Mouse (Mus musculus) forebrain, embryonic 13.5 days (tissue): Measurements from ENCODE around the gene Stat5b. TPM values are rescaled to one million over a fixed set of nuclear protein-coding genes. Genes with fewer than 3 reads are reported as not detected.

ENCODE experiments used
- ATAC-seq: fragments of 200-750 bp; cut with Nextera tagmentation; 2 replicates; pipeline ENCODE4 v1.8.0; 2017
- H3K27ac ChIP-seq: fragments of 300-500 bp; sonication (generic); 2 replicates; pipeline ENCODE4 v1.5.1; 2015; ENCODE audit warnings: inconsistent platforms, mild to moderate bottlenecking, moderate library complexity
- H3K27me3 ChIP-seq: fragments of 300-500 bp; sonication (generic); 2 replicates; pipeline ENCODE4 v1.6.1; 2015; ENCODE audit warnings: mild to moderate bottlenecking, inconsistent platforms
- H3K36me3 ChIP-seq: fragments of 300-500 bp; sonication (generic); 2 replicates; pipeline ENCODE4 v1.6.1; 2015; ENCODE audit warnings: mild to moderate bottlenecking, inconsistent platforms; ENCODE audit not compliant: poor library complexity, severe bottlenecking
- H3K4me1 ChIP-seq: fragments of 300-500 bp; sonication (generic); 2 replicates; pipeline ENCODE4 v1.6.1; 2015; ENCODE audit warnings: inconsistent platforms
- H3K4me2 ChIP-seq: fragments of 300-500 bp; sonication (generic); 2 replicates; pipeline ENCODE4 v1.6.1; 2015; ENCODE audit warnings: inconsistent platforms, mild to moderate bottlenecking, moderate library complexity
- H3K4me3 ChIP-seq: fragments of 300-500 bp; sonication (generic); 2 replicates; pipeline ENCODE4 v1.5.1; 2015; ENCODE audit warnings: mild to moderate bottlenecking, inconsistent platforms
- H3K9ac ChIP-seq: fragments of 300-500 bp; sonication (generic); 2 replicates; pipeline ENCODE4 v1.6.1; 2015; ENCODE audit warnings: mild to moderate bottlenecking, inconsistent platforms
- H3K9me3 ChIP-seq: fragments of 300-500 bp; sonication (generic); replicated peaks from 2 replicates; pipeline ENCODE4 v1.6.1; 2016; ENCODE audit warnings: inconsistent platforms
- WGBS: fragments of 180-500 bp; shearing (Covaris S2); methylation state at CpG from one replicate; pipeline ENCODE4 v1.1.7; 2015; 5-methylcytosine and 5-hydroxymethylcytosine counted together
- polyA plus RNA-seq: library from polyadenylated mRNA; unstranded; fragments of >200 nt; fragmentation: Nextera tagmentation; extraction: Ambion mirVana; gene quantifications from 2 replicates; pipeline ENCODE4 v1.2.1, GENCODE M21; 2015

Stat5b gene
- polyA plus RNA-seq, 1 experiment from 2014 or later: 11.1 TPM

- peaks cover 71% of the 10 kb centered on the region for H3K27me3 ChIP-seq
- no peak overlapping the region for H3K27ac ChIP-seq
- no peak for ATAC-seq
- H3K4me3 ChIP-seq: no peak overlapping the region
- no peak overlapping the region for H3K9ac ChIP-seq
- peaks cover 5% of the 10 kb centered on the region; the same call in 1 of the 2 replicates for H3K4me1 ChIP-seq
- H3K36me3 ChIP-seq: no peaks in the 10 kb centered on the region
- no peaks in the 10 kb centered on the region for H3K9me3 ChIP-seq
- H3K4me2 ChIP-seq: no peak overlapping the region
- WGBS: 84% methylated on average over 7 of the region's 7 CpGs
Observed at GRCm38 (mm10) chr11:100861335-100861734, 10.8 kb upstream of the Stat5b start.

- 0 out of 2 replicates have a peak, but pooled peaks have one; percentile 21 for ATAC-seq
- Histone ChIP-seq H3K9me3 (no peaks in the 10 kb centered on the region), H3K4me1 (peaks cover 5% of the 10 kb centered on the region; the same call in 1 of the 2 replicates), H3K27me3 (peaks cover 79% of the 10 kb centered on the region), H3K4me2 (peak overlapping the region; percentile 62), H3K27ac (no peak overlapping the region), H3K4me3 (peak overlapping the region; percentile 39), H3K36me3 (no peaks in the 10 kb centered on the region), H3K9ac (peak overlapping the region; percentile 51; the same call in 1 of the 2 replicates)
- 4% methylated on average over 55 of the region's 55 CpGs for WGBS
Observed at GRCm38 (mm10) chr11:100860198-100861048, 9.9 kb upstream of the Stat5b start.

GRCm38 (mm10) chr11:100859579-100860075, 9.1 kb upstream of the Stat5b start:
- Histone ChIP-seq H3K9ac (no peak overlapping the region), H3K9me3 (no peaks in the 10 kb centered on the region), H3K27me3 (peaks cover 83% of the 10 kb centered on the region), H3K4me3 (peak overlapping the region; percentile 39; the same call in 1 of the 2 replicates), H3K36me3 (no peaks in the 10 kb centered on the region), H3K27ac (no peak overlapping the region), H3K4me2 (peak overlapping the region; percentile 62), H3K4me1 (peaks cover 5% of the 10 kb centered on the region; the same call in 1 of the 2 replicates)
- WGBS: 52% methylated on average over 6 of the region's 6 CpGs
- no peak for ATAC-seq

- 69% methylated on average over 9 of the region's 9 CpGs for WGBS
- Histone ChIP-seq H3K27me3 (peaks cover 85% of the 10 kb centered on the region), H3K4me1 (peaks cover 5% of the 10 kb centered on the region; the same call in 1 of the 2 replicates), H3K36me3 (no peaks in the 10 kb centered on the region), H3K27ac (no peak within 1 kb of the TSS), H3K9me3 (no peaks in the 10 kb centered on the region), H3K9ac (peak within 1 kb of the TSS; percentile 51; the same call in 1 of the 2 replicates), H3K4me3 (peak within 1 kb of the TSS; percentile 39), H3K4me2 (peak within 1 kb of the TSS; percentile 62)
- no peak for ATAC-seq
Observed at GRCm38 (mm10) chr11:100858935-100859578, 8.5 kb upstream of the Stat5b start, which contains the start of gene Stat5a. TSS of gene Stat5a (plus strand) at chr11:100859351.

GRCm38 (mm10) chr11:100857960-100858359, 7.4 kb upstream of the Stat5b start:
- H3K4me1 ChIP-seq: peaks cover 5% of the 10 kb centered on the region; the same call in 1 of the 2 replicates
- 75% methylated on average over 6 of the region's 6 CpGs for WGBS
- no peak overlapping the region for H3K4me3 ChIP-seq
- peaks cover 83% of the 10 kb centered on the region for H3K27me3 ChIP-seq
- no peak overlapping the region for H3K27ac ChIP-seq
- no peak overlapping the region for H3K4me2 ChIP-seq
- no peaks in the 10 kb centered on the region for H3K36me3 ChIP-seq
- H3K9me3 ChIP-seq: no peaks in the 10 kb centered on the region
- ATAC-seq: no peak
- H3K9ac ChIP-seq: no peak overlapping the region

GRCm38 (mm10) chr11:100855178-100855577, 4.7 kb upstream of the Stat5b start:
- no peak overlapping the region for H3K4me2 ChIP-seq
- H3K27ac ChIP-seq: no peak overlapping the region
- H3K4me3 ChIP-seq: no peak overlapping the region
- H3K9ac ChIP-seq: no peak overlapping the region
- WGBS: 89% methylated on average over 4 of the region's 4 CpGs
- H3K36me3 ChIP-seq: no peaks in the 10 kb centered on the region
- ATAC-seq: no peak
- H3K27me3 ChIP-seq: peaks cover 68% of the 10 kb centered on the region
- peaks cover 11% of the 10 kb centered on the region for H3K4me1 ChIP-seq
- no peaks in the 10 kb centered on the region for H3K9me3 ChIP-seq

GRCm38 (mm10) chr11:100854268-100854667, 3.7 kb upstream of the Stat5b start:
- ATAC-seq: no peak
- 53% methylated on average over 4 of the region's 4 CpGs for WGBS
- H3K36me3 ChIP-seq: no peaks in the 10 kb centered on the region
- H3K4me3 ChIP-seq: no peak overlapping the region
- H3K9ac ChIP-seq: no peak overlapping the region
- no peak overlapping the region for H3K27ac ChIP-seq
- peaks cover 59% of the 10 kb centered on the region for H3K27me3 ChIP-seq
- no peaks in the 10 kb centered on the region for H3K9me3 ChIP-seq
- H3K4me2 ChIP-seq: no peak overlapping the region
- peaks cover 15% of the 10 kb centered on the region for H3K4me1 ChIP-seq

- Histone ChIP-seq H3K4me3 (no peak overlapping the region), H3K9ac (no peak overlapping the region), H3K4me1 (peaks cover 20% of the 10 kb centered on the region), H3K27me3 (peaks cover 47% of the 10 kb centered on the region), H3K36me3 (no peaks in the 10 kb centered on the region), H3K4me2 (no peak overlapping the region), H3K27ac (no peak overlapping the region), H3K9me3 (no peaks in the 10 kb centered on the region)
- 85% methylated on average over 5 of the region's 5 CpGs for WGBS
- ATAC-seq: no peak
Observed at GRCm38 (mm10) chr11:100853018-100853417, 2.5 kb upstream of the Stat5b start.

GRCm38 (mm10) chr11:100852088-100852487, 1.6 kb upstream of the Stat5b start:
- Histone ChIP-seq H3K4me2 (no peak overlapping the region), H3K27ac (no peak overlapping the region), H3K9me3 (no peaks in the 10 kb centered on the region), H3K9ac (no peak overlapping the region), H3K27me3 (peaks cover 43% of the 10 kb centered on the region), H3K4me1 (peaks cover 20% of the 10 kb centered on the region), H3K36me3 (no peaks in the 10 kb centered on the region), H3K4me3 (no peak overlapping the region)
- 94% methylated on average over 2 of the region's 2 CpGs for WGBS
- no peak for ATAC-seq

- peak overlapping the region; percentile 90 for H3K9ac ChIP-seq
- peaks cover 20% of the 10 kb centered on the region for H3K4me1 ChIP-seq
- peak overlapping the region; percentile 82 for H3K4me3 ChIP-seq
- H3K4me2 ChIP-seq: peak overlapping the region; percentile 92
- no peaks in the 10 kb centered on the region for H3K36me3 ChIP-seq
- peak overlapping the region; percentile 70 for H3K27ac ChIP-seq
- H3K27me3 ChIP-seq: peaks cover 32% of the 10 kb centered on the region
- 1% methylated on average over 30 of the region's 33 CpGs for WGBS
- peak; percentile 60 for ATAC-seq
- no peaks in the 10 kb centered on the region for H3K9me3 ChIP-seq
Observed at GRCm38 (mm10) chr11:100850778-100851528, 429 bp upstream of the Stat5b start.

- Histone ChIP-seq H3K9ac (peak overlapping the region; percentile 90), H3K36me3 (no peaks in the 10 kb centered on the region), H3K27me3 (peaks cover 23% of the 10 kb centered on the region), H3K9me3 (no peaks in the 10 kb centered on the region), H3K4me2 (peak overlapping the region; percentile 92), H3K4me1 (peaks cover 20% of the 10 kb centered on the region), H3K27ac (peak overlapping the region; percentile 70; the same call in 1 of the 2 replicates), H3K4me3 (peak overlapping the region; percentile 82)
- ATAC-seq: no peak
- under 1% methylated on average over 13 of the region's 13 CpGs for WGBS
Observed at GRCm38 (mm10) chr11:100849456-100850037, 977 bp downstream of the Stat5b start.
